Mouse (Mus musculus) layer of hippocampus, postnatal 14 days (tissue): ENCODE data around the gene Hist1h3d. TPM values are rescaled to one million over a fixed set of nuclear protein-coding genes. Genes with fewer than 3 reads are reported as not detected.
"Not testable (repeated sequence)": the region's sequence is repeated elsewhere in the genome, so short reads cannot be mapped to it uniquely, and the experiment has no call there.

Experiments used
- DNase-seq, 2 experiments: peaks; one replicate each; pipeline ENCODE4 v3.0.0; 2021 to 2022; ENCODE audit warnings: low spot score in 2 of 2, mixed read lengths in 1 of 2
- total RNA-seq, 2 experiments: library from RNA; stranded (reverse); gene quantifications; 2 replicates each; pipeline ENCODE4 v1.2.3; 2021

The Hist1h3d gene
- total RNA-seq, 2 experiments from 2014 or later = 11.1 to 12.1 TPM

DNA sequence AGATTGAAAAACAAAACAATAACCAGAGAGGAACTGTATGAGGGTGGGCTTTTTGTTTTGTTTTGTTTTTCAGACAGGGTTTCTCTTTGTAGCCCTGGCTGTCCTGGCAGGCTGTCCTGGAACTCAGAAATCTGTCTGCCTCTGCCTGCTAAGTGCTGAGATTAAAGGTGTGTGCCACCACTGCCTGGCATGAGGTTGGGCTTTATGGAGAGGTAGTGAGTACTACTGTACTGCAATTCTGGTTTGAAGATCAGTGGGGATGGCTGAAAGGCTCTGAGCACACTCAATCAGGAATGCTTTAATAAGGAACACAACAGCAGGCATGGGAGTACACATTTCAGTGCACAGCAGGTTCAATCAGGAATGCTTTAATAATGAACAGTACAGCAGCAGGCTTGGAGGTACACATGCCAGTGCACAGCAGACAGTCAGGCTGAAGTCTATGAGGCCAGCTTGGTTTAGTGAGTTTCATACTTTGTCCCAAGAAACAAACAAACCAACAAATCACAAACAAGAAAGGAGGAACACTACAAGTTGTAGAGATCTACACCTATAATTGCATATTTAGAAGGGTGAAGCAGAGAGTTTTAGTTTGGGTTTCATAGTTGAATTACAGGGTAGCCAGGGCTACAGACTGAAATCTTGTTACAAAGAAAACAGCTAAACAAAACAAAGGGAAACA, 8.0 kb downstream of the Hist1h3d start:
- no peak for DNase-seq

DNA sequence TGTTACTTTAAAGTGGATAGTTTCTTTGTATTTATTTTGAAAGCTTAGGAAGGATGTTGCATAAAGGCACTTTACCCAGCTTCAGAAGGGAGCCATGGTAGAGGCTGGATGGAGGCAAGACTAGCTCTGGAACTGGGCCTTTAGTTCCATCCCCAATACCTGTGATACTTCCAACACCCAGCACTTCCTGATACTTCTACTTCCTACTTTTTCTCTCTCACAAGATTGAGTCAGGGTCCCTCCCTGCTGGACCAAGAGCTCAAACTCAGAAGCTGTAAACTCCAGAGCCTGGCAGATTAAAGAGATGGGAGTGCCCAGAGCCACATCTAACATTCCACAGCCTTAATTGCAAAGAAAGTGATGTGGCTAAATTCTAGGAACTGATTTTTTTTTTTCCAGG, 8.8 kb downstream of the Hist1h3d start:
- DNase-seq = no peak

DNA sequence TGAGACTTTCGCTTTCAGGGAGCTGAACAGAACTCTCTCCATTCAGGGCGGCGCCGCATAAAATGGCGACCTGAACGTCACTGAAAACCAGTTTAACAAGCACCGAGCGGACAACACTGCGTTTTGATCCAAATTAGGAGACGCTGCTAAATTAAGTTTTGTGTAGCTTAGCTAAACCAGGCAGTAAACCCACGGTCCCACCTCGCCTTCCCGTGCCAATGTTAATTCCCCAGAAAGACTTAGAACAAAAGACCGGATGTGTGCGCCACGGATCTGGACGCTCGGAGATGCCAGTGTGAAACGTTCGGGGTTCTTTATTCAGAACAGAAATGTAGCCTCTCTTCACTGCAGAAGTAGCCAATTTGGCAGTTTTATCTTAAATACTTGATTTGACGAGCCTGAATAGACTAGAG, 9.5 kb downstream of the Hist1h3d start:
- DNase-seq = peak; percentile 68 to 71

DNA sequence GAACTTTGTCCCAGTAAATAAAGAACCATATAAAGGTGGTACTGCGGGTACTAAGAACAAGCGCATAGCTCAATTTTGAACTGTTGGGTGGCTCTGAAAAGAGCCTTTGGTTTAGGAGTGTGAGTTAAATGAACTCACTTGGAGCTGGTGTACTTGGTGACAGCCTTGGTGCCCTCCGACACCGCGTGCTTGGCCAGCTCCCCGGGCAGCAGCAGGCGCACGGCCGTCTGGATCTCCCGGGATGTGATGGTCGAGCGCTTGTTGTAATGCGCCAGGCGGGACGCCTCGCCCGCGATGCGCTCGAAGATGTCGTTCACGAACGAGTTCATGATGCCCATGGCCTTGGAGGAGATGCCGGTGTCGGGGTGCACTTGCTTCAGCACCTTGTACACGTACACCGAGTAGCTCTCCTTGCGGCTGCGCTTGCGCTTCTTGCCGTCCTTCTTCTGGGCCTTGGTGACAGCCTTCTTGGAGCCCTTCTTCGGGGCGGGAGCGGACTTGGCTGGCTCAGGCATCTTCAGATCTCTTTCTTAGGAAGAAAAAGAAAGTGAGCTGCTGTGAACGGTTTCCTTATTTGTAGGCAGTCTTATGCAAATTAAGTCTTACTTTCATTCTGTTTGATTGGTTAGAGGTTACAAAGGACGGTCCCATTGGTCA, 10.0 kb downstream of the Hist1h3d start:
- DNase-seq = peak; percentile 61 to 89

DNA sequence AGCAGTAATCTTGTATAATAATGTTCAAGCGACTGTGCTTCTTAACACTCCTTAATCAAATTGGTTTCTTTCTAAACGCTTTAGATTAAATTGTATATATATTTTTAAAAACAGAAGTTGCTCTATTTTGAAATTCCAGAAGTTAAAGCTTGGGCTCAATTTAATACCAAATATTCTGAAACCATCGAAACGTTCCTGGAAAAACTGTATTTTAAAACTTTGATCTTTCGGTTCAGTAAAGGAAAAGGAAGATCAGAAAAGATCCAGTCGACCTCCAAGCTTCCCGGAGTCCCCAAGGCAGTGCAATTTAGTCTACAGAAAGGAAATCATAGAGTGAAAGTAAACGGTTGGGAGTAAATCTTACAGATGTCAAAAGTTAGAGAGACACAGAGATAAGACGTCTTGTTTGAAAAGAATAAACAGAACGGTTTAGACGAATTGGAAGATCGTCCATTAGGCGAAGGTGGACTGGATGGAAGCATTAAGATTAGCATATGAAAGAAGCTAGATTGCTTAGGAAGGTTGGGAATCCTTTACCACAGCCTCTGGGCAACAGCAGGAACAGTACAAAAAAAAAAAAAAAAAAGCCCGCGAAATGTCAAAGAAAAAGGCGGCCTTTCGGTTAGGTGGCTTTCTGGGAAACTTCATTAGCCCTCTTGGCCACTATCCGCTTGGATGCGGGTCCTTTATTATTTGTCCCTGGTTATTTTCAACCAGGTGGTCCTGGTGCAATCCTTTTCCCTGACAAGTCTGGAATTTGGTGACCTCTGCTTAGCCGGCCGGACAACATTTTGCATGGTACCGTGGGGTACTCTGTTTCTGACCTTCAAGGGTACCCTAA, 10.8 kb downstream of the Hist1h3d start:
- DNase-seq = no peak

DNA sequence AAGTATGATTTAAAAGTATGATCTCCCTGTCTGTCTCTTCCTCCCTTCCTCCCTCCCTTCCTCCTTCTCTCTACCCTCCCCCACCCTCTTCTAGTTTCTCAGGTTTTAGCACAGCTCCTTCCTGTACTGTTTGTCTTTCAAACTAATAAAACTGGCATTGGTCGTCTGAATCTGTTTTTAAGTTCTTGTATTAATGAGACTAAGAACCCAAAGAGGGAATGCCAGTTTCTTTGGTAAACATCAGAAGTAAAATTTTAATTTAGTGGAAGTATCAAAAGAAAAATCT, 11.3 kb downstream of the Hist1h3d start:
- DNase-seq = no peak

DNA sequence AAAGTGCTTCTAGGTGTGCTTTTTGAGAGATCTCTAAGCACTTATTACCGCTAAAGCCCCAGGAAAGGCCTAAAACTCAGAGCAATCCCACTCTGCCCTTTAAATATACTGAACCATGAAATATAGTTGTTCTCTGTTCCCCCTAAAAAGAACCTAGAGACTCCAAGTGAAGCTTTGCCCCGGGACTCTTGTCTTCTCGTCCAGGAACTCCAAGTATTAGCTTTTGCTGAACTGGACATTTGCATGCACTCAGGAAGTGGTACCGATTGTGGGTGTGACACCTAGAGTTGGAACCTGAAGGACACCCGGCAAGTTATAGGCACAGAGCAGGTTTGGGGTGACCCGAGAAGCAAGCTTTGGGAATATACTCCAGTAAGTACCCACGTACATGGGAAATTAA, 15.6 kb downstream of the Hist1h3d start:
- DNase-seq = no peak

DNA sequence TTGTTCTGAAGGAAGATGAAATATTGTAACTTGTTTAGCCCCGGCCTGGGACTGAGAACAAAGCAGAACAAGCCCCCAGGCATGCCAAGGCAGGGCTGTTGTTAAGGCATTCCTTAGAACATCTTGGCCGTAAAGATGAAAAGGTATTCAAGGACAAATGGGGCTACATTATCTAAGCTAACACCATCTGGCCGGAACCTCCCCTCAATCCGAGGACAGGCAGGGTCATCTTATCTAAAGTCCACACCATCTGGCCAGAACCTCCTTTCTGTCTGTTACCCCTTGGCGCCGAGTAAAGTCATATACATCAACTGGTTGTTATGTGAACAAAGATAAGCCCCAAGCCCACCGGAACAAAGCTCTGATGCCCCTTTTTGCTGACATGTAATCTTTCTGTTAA, 16.3 kb downstream of the Hist1h3d start:
- not testable (repeated sequence) for DNase-seq

DNA sequence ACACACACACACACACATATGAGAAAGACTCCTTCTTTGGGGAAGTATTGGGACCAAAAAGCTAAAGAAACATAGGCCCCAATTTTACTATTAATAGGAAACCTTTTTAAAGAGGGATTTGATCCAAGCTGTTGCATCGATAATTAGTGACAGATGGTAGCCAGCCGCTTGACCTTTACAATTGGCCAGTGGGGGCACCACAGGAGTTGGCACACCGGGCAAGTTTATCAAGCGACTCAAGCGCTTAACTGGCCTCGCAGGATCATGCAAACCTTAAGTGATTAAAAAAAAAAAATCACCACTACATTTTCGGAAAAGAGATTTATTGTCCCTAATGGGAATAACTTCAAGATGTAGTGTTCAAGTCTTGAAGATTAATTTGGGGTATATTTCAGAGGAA, 17.1 kb downstream of the Hist1h3d start:
- DNase-seq = no peak

DNA sequence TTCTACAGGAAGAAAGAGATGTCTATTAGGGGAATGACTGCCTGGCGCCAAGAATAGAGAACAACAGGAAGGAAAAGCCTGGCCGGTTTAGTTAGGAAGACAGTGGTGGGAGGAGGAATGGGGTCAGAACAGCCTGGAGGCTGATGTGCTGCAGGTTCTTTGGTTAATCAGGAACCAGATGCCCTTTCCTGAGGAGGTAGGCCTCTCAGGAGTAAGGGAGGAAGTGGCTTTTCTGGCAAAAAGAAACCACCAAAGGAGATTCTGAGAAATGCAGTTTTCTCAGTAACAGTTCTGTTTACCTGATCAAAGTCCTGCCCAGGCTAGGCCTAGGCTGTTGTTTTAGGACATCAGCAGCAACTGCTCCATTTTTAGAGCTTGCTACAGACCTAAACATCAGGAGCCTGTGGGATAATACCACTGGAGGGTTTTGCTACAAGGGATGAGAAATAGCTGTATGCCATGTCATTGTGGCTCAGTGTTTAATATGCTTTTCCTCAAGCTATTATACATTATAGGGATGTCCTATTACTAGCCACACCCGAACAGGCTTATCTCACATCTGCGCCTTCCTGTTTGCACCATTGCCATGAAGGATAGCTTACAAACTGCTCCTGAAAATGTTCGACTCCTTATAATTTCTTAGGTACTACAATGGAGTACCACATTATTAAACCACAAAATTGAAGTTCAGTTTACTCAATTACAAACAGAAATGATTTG, 17.6 kb downstream of the Hist1h3d start:
- DNase-seq = no peak

DNA sequence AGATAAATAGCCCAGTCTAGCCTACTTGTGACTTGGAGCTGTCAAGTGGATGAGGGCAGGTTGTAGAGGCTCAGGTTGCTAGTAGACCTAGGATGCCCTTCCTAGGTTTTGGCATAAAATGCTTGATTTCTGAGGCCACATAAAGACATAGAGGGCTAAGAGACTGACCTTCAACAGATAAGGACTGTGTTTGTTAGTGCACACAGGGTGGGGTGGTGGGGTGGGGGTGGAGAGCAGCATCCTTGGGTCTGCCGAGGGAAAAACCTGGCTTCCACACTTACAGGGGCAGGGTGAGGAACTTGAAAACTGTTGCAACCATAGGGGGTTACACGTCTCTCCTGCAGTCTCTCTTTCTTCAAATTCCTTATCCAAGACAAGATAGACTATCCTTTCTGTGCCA, 19.6 kb downstream of the Hist1h3d start:
- no peak for DNase-seq

DNA sequence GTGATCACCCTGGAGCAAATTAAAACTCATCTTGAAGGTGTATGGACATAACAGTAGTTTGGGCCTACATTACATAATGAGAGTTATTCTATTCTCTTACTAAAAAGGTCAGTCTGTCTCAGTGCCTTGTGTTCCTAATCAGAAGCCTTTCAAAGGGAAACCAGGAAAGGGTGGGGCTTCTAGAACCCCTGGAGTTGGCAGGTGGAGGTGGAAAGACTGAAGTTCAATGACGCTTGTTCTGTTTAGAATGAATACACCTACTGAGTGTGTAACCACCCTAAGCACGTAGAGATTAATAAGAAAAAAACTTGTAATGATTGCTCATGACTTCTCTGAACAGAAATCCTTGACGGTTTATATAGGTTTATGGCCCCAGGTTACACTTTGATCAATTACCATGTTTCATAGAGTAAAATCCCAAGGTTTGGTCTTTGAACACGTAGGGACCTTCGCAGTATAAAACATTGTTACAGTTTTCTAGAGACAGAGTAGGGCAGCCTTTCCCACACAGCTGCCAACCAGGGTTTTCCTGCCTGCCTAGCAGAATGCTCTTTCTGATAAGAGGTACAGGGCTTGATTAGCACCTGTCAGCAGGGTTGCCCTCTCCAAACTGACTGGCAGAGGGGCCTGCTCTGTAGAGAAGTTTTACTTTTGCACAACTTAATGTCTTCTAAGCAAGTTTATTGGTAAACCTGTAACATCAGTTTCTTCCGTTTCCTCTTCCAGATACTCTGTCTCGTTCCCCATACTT, 20.2 kb downstream of the Hist1h3d start:
- DNase-seq = no peak

DNA sequence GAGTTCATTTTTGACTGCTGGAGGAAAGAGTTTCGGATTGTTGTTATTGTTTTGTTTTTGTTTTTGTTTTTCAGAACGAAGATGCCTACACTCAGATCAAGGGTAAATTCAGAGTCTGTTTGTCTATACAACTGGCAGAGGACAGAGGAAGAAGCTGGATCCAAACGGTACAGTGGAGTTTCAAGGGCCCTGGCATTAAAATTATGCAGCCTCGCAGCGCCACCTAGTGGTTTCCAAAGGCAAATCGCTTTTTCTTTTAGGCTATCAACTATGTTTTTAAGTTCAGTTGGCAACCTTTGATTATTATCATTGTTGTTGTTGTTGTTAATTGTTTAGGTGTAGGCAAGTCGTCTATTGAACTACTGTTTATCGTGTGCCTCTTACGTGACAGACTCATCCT, 22.4 kb downstream of the Hist1h3d start:
- DNase-seq = peak; percentile 65 to 79

DNA sequence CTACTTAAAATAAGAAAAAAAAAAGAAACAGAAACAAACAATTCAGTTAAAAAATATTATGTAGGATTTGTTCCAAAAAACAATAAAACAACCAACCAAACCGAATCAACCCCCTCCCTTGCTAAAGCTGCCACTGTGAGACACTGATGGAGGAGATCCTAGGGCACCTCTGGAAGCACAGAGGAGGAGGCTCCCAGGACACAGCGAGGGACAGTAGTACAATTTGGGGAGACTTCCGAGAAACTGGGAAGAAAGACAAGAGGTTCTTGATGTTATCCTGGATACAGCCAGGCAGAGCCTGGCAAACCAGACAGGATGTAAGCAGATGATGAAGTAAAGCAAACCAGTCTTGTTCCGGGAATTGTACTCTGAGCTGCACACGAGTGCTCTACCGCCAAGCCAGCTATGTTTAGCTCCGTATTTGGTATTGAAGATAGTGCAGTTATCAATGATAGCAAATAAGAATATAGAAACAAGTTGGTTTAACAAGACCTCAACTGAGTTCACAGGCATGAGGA, 27.7 kb downstream of the Hist1h3d start:
- no peak for DNase-seq

DNA sequence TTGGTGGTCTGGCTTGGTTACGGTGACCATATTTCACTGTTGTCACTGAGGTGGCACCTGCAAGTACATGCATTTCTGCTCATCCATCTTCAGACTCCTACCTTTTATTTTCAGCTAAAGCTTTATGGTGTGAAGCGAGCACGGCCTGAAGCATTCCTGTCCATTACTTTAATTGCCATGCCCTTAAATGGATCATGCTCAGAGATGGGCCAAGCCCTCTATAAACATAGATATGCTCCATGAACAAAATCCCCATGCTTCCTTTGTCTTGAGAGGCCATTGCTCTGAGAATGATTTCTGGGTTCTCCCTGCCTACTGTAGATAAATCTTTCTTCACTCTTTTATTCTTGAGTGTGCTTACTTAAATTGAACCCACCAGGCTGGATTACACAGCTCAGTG, 28.9 kb downstream of the Hist1h3d start:
- no peak for DNase-seq

DNA sequence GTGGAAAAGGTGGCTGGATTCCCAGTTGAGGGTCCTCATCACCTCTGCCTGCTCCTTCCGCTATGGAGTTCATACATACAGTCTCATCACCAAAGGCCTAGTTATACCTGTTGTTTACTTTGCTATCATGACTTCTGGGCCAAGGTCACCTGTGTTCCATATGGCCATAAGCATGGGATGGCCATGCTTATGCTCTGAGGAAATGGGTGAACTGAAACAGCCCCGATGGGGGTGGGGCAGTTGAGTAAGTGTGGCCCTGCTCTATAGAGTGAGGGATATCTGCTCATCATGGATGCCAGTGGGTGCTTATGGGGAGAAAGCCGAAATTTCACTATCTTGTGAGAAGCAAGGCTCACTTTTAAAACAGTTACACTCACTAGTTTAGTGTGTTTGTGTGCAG, 29.5 kb downstream of the Hist1h3d start:
- DNase-seq = no peak

DNA sequence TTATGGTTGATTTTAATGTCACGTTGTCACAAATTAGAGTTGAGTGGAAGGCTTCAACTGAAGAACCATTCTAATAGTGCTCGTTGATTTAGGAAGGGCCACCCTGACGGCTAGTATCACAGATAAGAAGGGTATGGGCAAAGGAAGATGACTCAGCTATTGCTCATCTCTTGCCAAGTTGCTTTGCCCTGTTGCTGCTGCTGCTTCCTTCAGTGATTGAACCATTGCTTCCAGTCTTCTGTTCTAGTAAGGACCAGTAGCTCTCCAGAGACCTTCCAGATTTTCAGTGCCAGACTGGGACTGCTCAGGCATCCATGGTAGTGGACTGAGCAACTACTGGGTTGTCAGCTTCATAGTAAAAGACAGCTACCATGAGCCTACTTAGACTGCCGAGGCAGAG, 33.6 kb downstream of the Hist1h3d start:
- DNase-seq = no peak

DNA sequence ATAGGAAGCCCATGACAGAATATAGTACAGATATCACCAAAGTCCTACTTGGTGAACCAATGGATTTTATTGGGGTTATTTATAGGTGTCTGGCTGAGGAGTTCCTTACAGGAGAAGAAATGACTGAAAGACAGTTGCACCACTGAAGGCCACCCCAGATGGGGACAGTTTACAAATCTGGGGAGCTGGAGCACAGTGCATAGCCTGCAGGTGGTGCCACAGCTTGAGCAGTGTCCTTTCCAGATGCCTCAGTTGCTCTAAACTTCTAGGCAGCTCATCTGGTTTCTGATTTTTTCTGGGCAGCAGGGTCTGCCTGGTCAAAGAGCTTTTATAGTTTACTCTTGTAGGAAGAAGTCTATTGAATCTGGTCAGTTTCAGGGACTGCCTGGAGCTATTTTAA, 34.3 kb downstream of the Hist1h3d start:
- no peak for DNase-seq

DNA sequence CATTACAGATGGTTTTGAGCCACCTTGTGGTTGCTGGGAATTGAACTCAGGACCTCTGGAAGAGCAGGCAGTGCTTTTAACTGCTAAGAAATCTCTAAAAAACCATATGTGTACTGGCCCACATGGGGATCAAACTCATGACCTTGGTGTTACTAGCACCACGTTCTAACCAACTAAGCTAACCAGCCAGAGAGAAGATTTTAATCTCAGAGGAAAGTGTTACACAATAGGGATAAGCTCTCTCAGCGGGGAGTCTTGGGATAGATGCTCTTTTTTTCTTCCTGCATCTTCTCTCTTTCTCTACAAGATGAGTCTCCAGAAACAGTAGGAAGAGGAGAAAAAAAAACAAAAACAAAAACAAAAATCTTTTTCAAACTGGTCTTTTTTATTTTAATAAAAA, 34.8 kb downstream of the Hist1h3d start:
- no peak for DNase-seq

DNA sequence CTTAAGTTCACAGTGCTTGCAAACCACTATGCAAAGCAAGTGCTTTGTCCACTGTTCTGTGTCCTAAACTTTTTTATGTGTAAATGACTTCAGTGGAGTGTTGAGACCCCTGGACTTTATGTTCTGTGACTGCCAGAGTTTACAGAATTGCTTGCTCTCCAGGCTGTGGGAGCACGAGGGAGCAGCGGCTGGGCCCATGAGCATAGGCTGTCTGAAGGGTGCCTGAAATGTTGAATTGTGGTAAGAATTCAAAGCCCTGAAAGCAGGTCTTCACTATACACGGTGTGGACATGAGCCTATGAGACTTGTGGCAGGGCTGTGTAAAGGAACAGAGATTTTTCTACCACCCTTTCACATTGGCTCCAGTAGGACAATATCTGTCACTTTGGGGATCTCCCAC, 36.1 kb downstream of the Hist1h3d start:
- DNase-seq = no peak
